Mouse (Mus musculus) ovary, adult 2 months (tissue): ENCODE data around the gene Pitpnm1. TPM values are rescaled to one million over a fixed set of nuclear protein-coding genes. Genes with fewer than 3 reads are reported as not detected.

Source experiments
- polyA plus RNA-seq: library from polyadenylated mRNA; depleted of rRNA; stranded (reverse); fragments of >200 nt; gene quantifications from 2 replicates; pipeline ENCODE4 v1.2.3, GENCODE M21; 2012; rRNA removed

Pitpnm1 gene
- 140 and 151 TPM in 2 replicates for polyA plus RNA-seq

DNA sequence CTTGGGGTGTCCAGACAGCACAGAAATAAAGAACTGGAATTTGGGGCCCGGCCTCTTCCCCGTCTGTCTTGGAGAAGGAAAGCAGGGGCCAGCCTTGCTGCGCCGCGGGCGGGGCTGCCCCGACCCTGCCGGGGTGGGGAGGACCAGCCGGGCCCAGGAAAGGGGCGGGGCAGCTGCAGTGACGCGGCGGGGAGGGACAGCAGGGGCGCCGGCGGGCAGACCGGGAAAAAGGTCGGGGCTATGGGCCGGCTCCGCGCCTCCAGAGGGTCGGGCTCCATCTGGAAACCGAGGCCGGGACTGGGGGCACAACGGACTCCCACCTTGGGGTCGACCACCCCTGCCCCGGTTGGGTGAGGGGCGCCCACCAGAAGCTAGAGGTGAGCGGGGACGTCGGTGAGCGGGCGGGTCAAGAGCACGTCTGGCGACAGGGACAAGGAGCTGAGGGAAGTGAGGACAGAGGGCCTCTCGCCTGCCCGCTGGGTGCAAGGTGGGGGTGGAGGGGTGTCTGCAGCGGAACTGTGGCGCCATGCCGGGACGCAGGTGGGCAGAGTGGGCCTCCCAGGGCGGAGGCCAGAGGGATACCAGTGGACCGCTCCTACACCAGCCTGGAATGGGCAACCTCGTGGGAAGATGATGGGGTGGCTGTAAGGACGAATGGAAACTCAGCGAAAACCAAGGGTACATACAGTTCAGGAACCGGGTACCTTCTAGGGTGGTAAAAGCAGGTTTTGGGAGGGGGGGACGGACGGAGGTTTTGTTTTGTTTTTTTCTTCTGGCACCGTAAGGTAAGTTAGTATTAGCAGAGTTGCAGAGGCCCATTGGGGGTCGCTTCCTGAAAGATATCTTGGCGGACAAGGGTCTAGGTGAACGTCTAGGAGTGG is at the start of gene Pitpnm1:
TSS of gene Pitpnm1 (plus strand) at position 162 of the 881 bp plus-strand sequence.

GRCm38 (mm10) chr19:4059069-4059740 is 40.6 kb upstream of the Pitpnm1 start, which contains the start of gene Gstp3:
TSS of gene Gstp3 (minus strand) at chr19:4059569.

DNA sequence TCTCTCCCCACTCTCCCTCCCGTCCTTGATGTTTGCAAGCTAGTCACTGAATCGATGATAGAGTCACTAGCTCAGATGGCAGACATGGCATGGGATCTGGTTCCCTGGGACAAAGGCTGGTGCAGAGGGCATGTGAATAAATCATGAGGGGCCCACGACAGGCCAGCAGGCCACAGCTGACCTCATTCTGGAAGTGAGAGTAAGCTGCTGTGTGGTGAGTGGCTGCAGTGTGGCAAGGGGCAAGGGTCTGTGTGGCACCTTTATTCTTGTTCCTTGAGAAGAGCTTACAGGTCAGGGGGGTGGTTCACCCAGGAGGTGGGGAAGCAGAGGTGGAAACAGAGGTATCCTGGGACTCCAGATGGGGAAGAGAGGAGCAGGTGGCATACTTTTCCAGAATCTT is 18.4 kb upstream of the Pitpnm1 start, which contains the start of gene Cabp2:
TSS of gene Cabp2 (plus strand) at position 185 of the 400 bp plus-strand sequence.

GRCm38 (mm10) chr19:4096642-4097440 is 3.0 kb upstream of the Pitpnm1 start, which contains the start of gene Cdk2ap2:
TSS of gene Cdk2ap2 (plus strand) at chr19:4097182.

DNA sequence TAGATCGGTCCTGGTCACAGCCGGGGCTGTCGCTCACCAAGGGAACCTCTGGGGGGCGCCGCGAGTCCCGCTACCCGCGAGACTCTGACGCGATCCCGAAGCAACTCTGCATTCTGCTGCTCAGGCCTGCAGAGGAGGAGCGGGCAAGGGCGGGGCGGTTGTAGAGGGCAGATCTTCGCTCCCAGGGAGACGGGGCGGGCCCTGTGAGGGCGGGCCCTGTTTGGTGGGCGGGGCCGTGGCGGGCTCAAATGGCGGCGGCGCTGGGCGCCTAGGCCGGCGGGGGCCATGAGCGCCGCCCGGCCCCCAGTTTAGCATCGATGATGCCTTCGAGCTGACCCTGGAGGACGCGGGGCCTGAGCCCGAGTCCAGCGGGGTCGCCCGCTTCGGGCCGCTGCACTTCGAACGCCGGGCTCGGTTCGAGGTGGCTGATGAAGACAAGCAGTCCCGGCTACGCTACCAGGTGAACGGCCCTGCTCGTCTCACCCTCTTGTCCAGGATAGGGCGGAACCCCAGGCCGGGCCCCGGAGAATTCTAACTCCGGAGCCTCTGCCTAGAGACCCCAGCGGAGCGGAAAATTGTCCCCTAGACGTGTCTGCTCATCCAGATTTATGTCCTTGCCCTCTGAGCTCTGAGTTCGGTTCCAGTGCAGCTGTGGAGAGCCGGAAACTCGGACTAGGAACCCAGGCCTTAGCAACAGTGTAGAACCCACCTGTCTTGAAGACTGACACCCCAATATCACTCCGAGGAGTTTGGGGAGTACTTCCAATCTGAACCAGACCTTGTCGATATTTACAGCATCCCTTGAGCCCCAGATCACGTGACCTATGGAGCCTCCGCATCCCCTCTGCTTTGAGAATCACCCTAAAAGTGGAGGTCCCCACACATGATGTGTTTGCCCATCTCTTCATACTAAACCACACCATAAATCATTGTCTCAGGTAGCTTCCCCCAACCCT is 26.2 kb downstream of the Pitpnm1 start, which contains the start of gene Aip:
TSS of gene Aip (minus strand) at position 118 of the 956 bp plus-strand sequence.

DNA sequence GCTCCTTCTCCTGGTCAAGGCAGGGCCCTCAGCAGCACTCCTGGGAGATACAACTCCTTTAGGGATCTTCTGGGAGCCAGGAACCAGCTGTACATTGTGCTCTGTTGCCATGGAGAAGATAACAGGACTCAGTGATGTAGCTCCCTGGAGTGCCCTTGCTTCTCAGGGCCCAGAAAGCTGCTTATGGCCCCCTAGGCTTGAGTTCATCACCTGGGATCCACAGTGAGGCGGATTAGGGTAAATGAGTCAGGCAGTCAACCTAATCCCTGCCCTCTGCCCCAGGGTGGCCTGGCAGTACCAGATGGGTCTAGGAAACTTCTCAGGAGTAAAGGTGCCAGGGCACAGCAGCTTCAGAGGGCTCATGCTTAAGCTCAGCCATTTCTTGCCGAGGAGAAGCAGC is 39.6 kb downstream of the Pitpnm1 start, which contains the start of gene Gpr152:
TSS of gene Gpr152 (plus strand) at position 342 of the 400 bp plus-strand sequence.

DNA sequence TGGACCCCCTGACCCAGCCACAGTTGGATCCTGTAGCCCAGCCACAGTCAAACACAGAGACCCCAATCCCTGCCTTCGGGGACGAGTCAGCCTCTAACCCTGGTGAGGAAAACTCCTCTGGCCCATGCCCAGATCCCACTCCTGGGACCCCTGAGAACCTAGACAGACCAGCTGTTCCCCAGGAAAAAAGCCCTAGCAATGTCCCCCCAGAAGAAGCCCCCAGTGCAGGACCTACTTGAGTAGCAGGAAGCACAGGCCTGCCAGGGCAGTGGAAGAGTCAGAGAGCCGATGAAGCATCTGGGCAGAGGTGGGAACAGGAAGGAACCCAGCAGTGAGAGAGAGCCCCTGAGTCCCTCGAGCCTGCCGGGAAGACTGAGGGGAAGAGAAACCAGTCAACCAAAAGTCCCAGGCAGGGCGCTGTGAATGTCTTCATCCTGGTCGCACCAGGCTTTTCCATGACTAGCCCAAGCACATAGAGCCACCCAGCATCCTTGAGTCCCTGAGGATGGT is 44.0 kb downstream of the Pitpnm1 start, which contains the start of gene Cabp4:
TSS of gene Cabp4 (minus strand) at position 275 of the 510 bp plus-strand sequence.

DNA sequence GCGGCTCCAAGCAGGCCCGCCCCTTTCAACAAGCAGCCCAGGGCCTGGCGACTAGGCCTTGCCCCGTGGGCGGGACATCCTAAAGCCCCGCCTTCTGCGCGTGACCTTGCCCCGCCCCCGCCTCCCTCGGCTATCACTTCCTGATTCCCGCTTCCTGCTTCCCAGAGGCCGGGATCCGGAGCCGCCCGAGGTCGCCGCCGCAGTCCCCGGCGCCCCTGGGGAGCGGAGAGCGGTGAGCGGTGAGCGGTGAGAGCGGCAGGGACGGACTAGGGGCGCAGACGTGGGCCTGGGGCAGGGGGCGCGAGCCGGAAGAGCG is 48.7 kb downstream of the Pitpnm1 start, which contains the start of gene Coro1b:
TSS of gene Coro1b (plus strand) at position 129 of the 316 bp plus-strand sequence.

DNA sequence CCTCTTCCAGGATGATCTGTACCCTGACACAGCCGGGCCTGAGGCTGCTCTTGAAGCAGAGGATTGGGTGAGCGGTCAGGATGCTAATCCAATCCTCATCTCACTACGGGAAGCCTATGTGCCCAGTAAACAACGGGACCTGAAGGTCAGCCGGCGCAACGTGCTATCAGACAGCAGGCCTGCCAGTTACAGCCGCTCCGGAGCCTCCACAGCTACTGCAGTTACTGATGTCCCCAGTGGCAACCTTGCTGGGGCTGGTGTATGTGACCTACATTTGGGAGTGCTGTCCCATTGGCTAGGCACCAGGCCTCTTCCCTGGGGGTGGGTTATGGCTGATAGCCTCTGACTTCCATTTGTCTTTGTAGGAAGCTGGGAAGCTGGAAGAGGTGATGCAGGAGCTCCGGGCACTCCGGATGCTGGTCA is 53.4 kb downstream of the Pitpnm1 start, which contains the start of gene Ptprcap:
TSS of gene Ptprcap (plus strand) at position 373 of the 423 bp plus-strand sequence.

DNA sequence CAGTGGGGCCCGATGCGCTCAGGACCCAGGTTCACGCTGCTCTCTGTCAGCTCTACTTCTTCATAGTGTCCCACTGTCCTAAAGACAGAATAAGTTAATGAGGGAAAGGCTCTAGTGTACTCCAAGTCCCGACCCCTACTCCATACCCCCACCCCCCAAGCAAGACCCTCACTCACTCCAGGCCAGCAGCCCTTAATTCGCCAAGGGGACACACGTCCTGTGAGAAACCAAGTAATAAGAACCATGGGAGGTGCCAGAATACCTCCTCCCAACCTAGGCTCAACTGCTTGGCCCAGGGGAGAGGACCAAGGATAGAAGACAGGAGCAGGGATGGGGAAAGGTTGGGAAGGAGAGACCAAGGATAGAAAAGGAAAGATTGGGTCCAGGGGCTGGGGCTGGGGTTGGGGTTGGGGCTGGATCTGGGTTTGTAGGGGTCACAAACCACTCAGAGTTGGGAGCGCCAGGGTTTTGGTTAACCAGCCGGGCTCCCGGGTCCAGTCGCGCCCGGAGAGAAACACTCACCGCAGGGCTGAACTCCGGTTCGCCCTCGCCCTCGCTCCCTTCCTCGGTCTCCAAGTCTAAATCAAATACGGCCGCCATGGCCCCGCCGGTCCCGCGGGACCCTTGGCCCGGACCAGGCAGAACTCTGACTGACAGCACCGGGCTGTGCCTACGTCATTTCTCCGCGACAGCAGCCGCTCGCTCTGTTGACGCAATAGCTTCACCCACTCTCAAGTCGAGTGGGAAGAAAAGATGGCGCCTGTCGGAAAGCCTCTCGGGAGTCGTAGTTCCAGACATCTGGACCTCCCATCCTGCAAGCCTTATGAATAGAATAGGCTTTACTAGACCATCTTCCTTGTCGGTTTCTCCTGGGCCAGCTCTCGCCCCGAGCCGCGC is 63.1 kb downstream of the Pitpnm1 start, which contains the start of gene Rps6kb2:
TSS of gene Rps6kb2 (minus strand) at position 709 of the 897 bp plus-strand sequence.

Other genes starting within 250 kb of the Pitpnm1 start
- 104 and 134 TPM in 2 replicates for gene Chka, start 248.2 kb upstream of the Pitpnm1 start, polyA plus RNA-seq
- 201 and 237 TPM in 2 replicates for gene Tcirg1, start 192.9 kb upstream of the Pitpnm1 start, polyA plus RNA-seq
- gene Ndufs8, start 187.2 kb upstream of the Pitpnm1 start, polyA plus RNA-seq: 383 and 425 TPM in 2 replicates
- 48.6 and 65.2 TPM in 2 replicates for gene Aldh3b1, start 170.2 kb upstream of the Pitpnm1 start, polyA plus RNA-seq
- gene Unc93b1, start 164.8 kb upstream of the Pitpnm1 start, polyA plus RNA-seq: 181 and 196 TPM in 2 replicates
- gene Aldh3b3, start 141.4 kb upstream of the Pitpnm1 start, polyA plus RNA-seq: 0.06 and 0.22 TPM in 2 replicates
- gene Aldh3b2, start 127.7 kb upstream of the Pitpnm1 start, polyA plus RNA-seq: 1.8 and 2.1 TPM in 2 replicates
- gene Acy3, start 113.4 kb upstream of the Pitpnm1 start, polyA plus RNA-seq: 26.4 and 39.5 TPM in 2 replicates
- not detected in 2 replicates for gene Tbx10, start 107.2 kb upstream of the Pitpnm1 start, polyA plus RNA-seq
- gene Nudt8, start 99.4 kb upstream of the Pitpnm1 start, polyA plus RNA-seq: 21.4 and 31.4 TPM in 2 replicates
- 2.0 and 3.0 TPM in 2 replicates for gene Gm49405, start 99.4 kb upstream of the Pitpnm1 start, polyA plus RNA-seq
- 14.7 and 15.3 TPM in 2 replicates for gene Doc2g, start 96.7 kb upstream of the Pitpnm1 start, polyA plus RNA-seq
- gene Ndufv1, start 87.2 kb upstream of the Pitpnm1 start, polyA plus RNA-seq: 114 and 130 TPM in 2 replicates
- 602 and 633 TPM in 2 replicates for gene Gstp1, start 62.0 kb upstream of the Pitpnm1 start, polyA plus RNA-seq
- 19.2 and 19.7 TPM in 2 replicates for gene Gstp2, start 54.0 kb upstream of the Pitpnm1 start, polyA plus RNA-seq
- gene Gstp3, start 40.4 kb upstream of the Pitpnm1 start, polyA plus RNA-seq: 0.62 and 1.6 TPM in 2 replicates
- not detected in 2 replicates for gene Cabp2, start 18.4 kb upstream of the Pitpnm1 start, polyA plus RNA-seq
- 282 and 353 TPM in 2 replicates for gene Cdk2ap2, start 2.8 kb upstream of the Pitpnm1 start, polyA plus RNA-seq
- 123 and 142 TPM in 2 replicates for gene Aip, start 25.9 kb downstream of the Pitpnm1 start, polyA plus RNA-seq
- gene Gpr152, start 39.8 kb downstream of the Pitpnm1 start, polyA plus RNA-seq: 0.10 and 0.18 TPM in 2 replicates
- gene Cabp4, start 44.0 kb downstream of the Pitpnm1 start, polyA plus RNA-seq: 0.06 TPM in 1 of 2 replicates, not detected in the other
- 376 and 395 TPM in 2 replicates for gene Coro1b, start 48.6 kb downstream of the Pitpnm1 start, polyA plus RNA-seq
- gene Ptprcap, start 53.6 kb downstream of the Pitpnm1 start, polyA plus RNA-seq: 32.6 and 49.4 TPM in 2 replicates
- gene Rps6kb2, start 63.4 kb downstream of the Pitpnm1 start, polyA plus RNA-seq: 34.0 and 51.7 TPM in 2 replicates
- 11.3 and 12.2 TPM in 2 replicates for gene Carns1, start 75.5 kb downstream of the Pitpnm1 start, polyA plus RNA-seq
- 5.6 and 6.3 TPM in 2 replicates for gene Tbc1d10c, start 91.3 kb downstream of the Pitpnm1 start, polyA plus RNA-seq
- gene Ppp1ca, start 92.1 kb downstream of the Pitpnm1 start, polyA plus RNA-seq: 485 and 610 TPM in 2 replicates
- 28.8 and 35.2 TPM in 2 replicates for gene Rad9a, start 101.7 kb downstream of the Pitpnm1 start, polyA plus RNA-seq
- 39.8 and 49.9 TPM in 2 replicates for gene Clcf1, start 114.2 kb downstream of the Pitpnm1 start, polyA plus RNA-seq
- gene AC109138.7, start 114.4 kb downstream of the Pitpnm1 start, polyA plus RNA-seq: not detected in 2 replicates
- gene Pold4, start 131.9 kb downstream of the Pitpnm1 start, polyA plus RNA-seq: 79.9 and 81.1 TPM in 2 replicates
- 122 and 130 TPM in 2 replicates for gene Ssh3, start 169.2 kb downstream of the Pitpnm1 start, polyA plus RNA-seq
- 15.7 and 17.4 TPM in 2 replicates for gene Ankrd13d, start 183.1 kb downstream of the Pitpnm1 start, polyA plus RNA-seq
- 98.5 and 101 TPM in 2 replicates for gene Grk2, start 206.2 kb downstream of the Pitpnm1 start, polyA plus RNA-seq